Mouse (Mus musculus): ENCODE results near the gene Gm20388. TPM values are rescaled to one million over a fixed set of nuclear protein-coding genes. Genes with fewer than 3 reads are reported as not detected.

The Gm20388 gene
- polyA plus RNA-seq, 1 experiment from 2014 or later, result not detected

- Histone ChIP-seq H3K9ac (no peak overlapping the region), H3K9me3 (no peaks in the 10 kb centered on the region), H3K27ac (no peak overlapping the region), H3K4me1 (peaks cover 4% of the 10 kb centered on the region), H3K4me2 (replicated peaks) (no peak overlapping the region), H3K4me3 (no peak overlapping the region), H3K27me3 (no peaks in the 10 kb centered on the region), H3K36me3 (peaks cover 28% of the 10 kb centered on the region)
- no peak for ATAC-seq (ENCODE audit: insufficient number of reproducible peaks, insufficient read depth, low FRiP score, low TSS enrichment)
- WGBS, result 86% methylated on average over 6 of the region's 6 CpGs
These were observed 2867.1 kb downstream of the Gm20388 start for GRCm38 (mm10) chr8:122777701-122778100.

GRCm38 (mm10) chr8:122778703-122779239 is 2868.1 kb downstream of the Gm20388 start:
- no peak overlapping the region for H3K4me2 ChIP-seq (replicated peaks)
- H3K4me3 ChIP-seq, result no peak overlapping the region
- H3K27ac ChIP-seq, result no peak overlapping the region
- H3K9me3 ChIP-seq, result no peaks in the 10 kb centered on the region
- WGBS, result 79% methylated on average over 3 of the region's 3 CpGs
- peaks cover 4% of the 10 kb centered on the region for H3K4me1 ChIP-seq
- H3K27me3 ChIP-seq, result no peaks in the 10 kb centered on the region
- H3K9ac ChIP-seq, result no peak overlapping the region
- ATAC-seq (ENCODE audit: insufficient number of reproducible peaks, insufficient read depth, low FRiP score, low TSS enrichment), result no peak
- peaks cover 33% of the 10 kb centered on the region for H3K36me3 ChIP-seq

- Histone ChIP-seq H3K27me3 (no peaks in the 10 kb centered on the region), H3K4me2 (replicated peaks) (no peak overlapping the region), H3K9ac (no peak overlapping the region), H3K4me1 (peaks cover 4% of the 10 kb centered on the region), H3K36me3 (peaks cover 33% of the 10 kb centered on the region), H3K27ac (no peak overlapping the region), H3K4me3 (no peak overlapping the region), H3K9me3 (no peaks in the 10 kb centered on the region)
- ATAC-seq (ENCODE audit: insufficient number of reproducible peaks, insufficient read depth, low FRiP score, low TSS enrichment), result no peak
- 74% methylated on average over 9 of the region's 9 CpGs for WGBS
These were observed 2868.6 kb downstream of the Gm20388 start for GRCm38 (mm10) chr8:122779255-122779654.

- Histone ChIP-seq H3K4me3 (no peak overlapping the region), H3K9me3 (no peaks in the 10 kb centered on the region), H3K9ac (no peak overlapping the region), H3K27me3 (no peaks in the 10 kb centered on the region), H3K27ac (no peak overlapping the region), H3K36me3 (peaks cover 51% of the 10 kb centered on the region), H3K4me2 (replicated peaks) (no peak overlapping the region), H3K4me1 (no peaks in the 10 kb centered on the region)
- 79% methylated on average over 1 of the region's 1 CpGs for WGBS
- ATAC-seq (ENCODE audit: insufficient number of reproducible peaks, insufficient read depth, low FRiP score, low TSS enrichment), result no peak
These were observed 2874.1 kb downstream of the Gm20388 start for GRCm38 (mm10) chr8:122784756-122785155.

GRCm38 (mm10) chr8:122789796-122790195 is 2879.2 kb downstream of the Gm20388 start:
- no peaks in the 10 kb centered on the region for H3K27me3 ChIP-seq
- H3K4me1 ChIP-seq, result no peaks in the 10 kb centered on the region
- no peaks in the 10 kb centered on the region for H3K9me3 ChIP-seq
- peaks cover 27% of the 10 kb centered on the region for H3K36me3 ChIP-seq
- no peak overlapping the region for H3K4me2 ChIP-seq (replicated peaks)
- H3K9ac ChIP-seq, result no peak overlapping the region
- 91% methylated on average over 5 of the region's 5 CpGs for WGBS
- ATAC-seq (ENCODE audit: insufficient number of reproducible peaks, insufficient read depth, low FRiP score, low TSS enrichment), result no peak
- no peak overlapping the region for H3K4me3 ChIP-seq
- no peak overlapping the region for H3K27ac ChIP-seq

- ATAC-seq (ENCODE audit: insufficient number of reproducible peaks, insufficient read depth, low FRiP score, low TSS enrichment), result no peak
- 90% methylated on average over 18 of the region's 18 CpGs for WGBS
- H3K9ac ChIP-seq, result no peak overlapping the region
These were observed 2882.9 kb downstream of the Gm20388 start for GRCm38 (mm10) chr8:122793375-122794174.

GRCm38 (mm10) chr8:122794175-122794454 is 2883.5 kb downstream of the Gm20388 start:
- ATAC-seq (ENCODE audit: insufficient number of reproducible peaks, insufficient read depth, low FRiP score, low TSS enrichment), result no peak
- Histone ChIP-seq H3K36me3 (peaks cover 15% of the 10 kb centered on the region; the same call in 1 of the 2 replicates), H3K9ac (no peak overlapping the region), H3K4me1 (no peaks in the 10 kb centered on the region), H3K27ac (no peak overlapping the region), H3K9me3 (no peaks in the 10 kb centered on the region), H3K4me2 (replicated peaks) (no peak overlapping the region), H3K4me3 (no peak overlapping the region), H3K27me3 (no peaks in the 10 kb centered on the region)
- WGBS, result 87% methylated on average over 5 of the region's 5 CpGs

More at GRCm38 (mm10) chr8:122793375-122794174, 2882.9 kb downstream of the Gm20388 start:
- no peaks in the 10 kb centered on the region for H3K27me3 ChIP-seq
- no peak overlapping the region for H3K27ac ChIP-seq
- H3K4me1 ChIP-seq, result no peaks in the 10 kb centered on the region
- no peak overlapping the region for H3K4me3 ChIP-seq
- H3K4me2 ChIP-seq (replicated peaks), result no peak overlapping the region
- H3K36me3 ChIP-seq, result peaks cover 15% of the 10 kb centered on the region; the same call in 1 of the 2 replicates
- no peaks in the 10 kb centered on the region for H3K9me3 ChIP-seq

- H3K4me3 ChIP-seq, result no peak overlapping the region
- H3K9ac ChIP-seq, result no peak overlapping the region
- 26% methylated on average over 15 of the region's 15 CpGs for WGBS
- no peaks in the 10 kb centered on the region for H3K27me3 ChIP-seq
- peaks cover 7% of the 10 kb centered on the region; the same call in 1 of the 2 replicates for H3K4me1 ChIP-seq
- no peaks in the 10 kb centered on the region for H3K36me3 ChIP-seq
- H3K9me3 ChIP-seq, result no peaks in the 10 kb centered on the region
- H3K27ac ChIP-seq, result no peak overlapping the region
- ATAC-seq (ENCODE audit: insufficient number of reproducible peaks, insufficient read depth, low FRiP score, low TSS enrichment), result no peak
- H3K4me2 ChIP-seq (replicated peaks), result no peak overlapping the region
These were observed 2893.5 kb downstream of the Gm20388 start for GRCm38 (mm10) chr8:122803906-122804761.

- no peak overlapping the region for H3K4me2 ChIP-seq (replicated peaks)
- H3K27me3 ChIP-seq, result no peaks in the 10 kb centered on the region
- no peak for ATAC-seq (ENCODE audit: insufficient number of reproducible peaks, insufficient read depth, low FRiP score, low TSS enrichment)
- H3K4me3 ChIP-seq, result no peak overlapping the region
- no peaks in the 10 kb centered on the region for H3K36me3 ChIP-seq
- no peak overlapping the region for H3K27ac ChIP-seq
- peaks cover 7% of the 10 kb centered on the region; the same call in 1 of the 2 replicates for H3K4me1 ChIP-seq
- no peaks in the 10 kb centered on the region for H3K9me3 ChIP-seq
- 52% methylated on average over 3 of the region's 3 CpGs for WGBS
- H3K9ac ChIP-seq, result no peak overlapping the region
These were observed 2894.7 kb downstream of the Gm20388 start for GRCm38 (mm10) chr8:122805349-122805748.

- H3K4me2 ChIP-seq (replicated peaks), result no peak overlapping the region
- no peaks in the 10 kb centered on the region for H3K9me3 ChIP-seq
- no peaks in the 10 kb centered on the region for H3K27me3 ChIP-seq
- no peak for ATAC-seq (ENCODE audit: insufficient number of reproducible peaks, insufficient read depth, low FRiP score, low TSS enrichment)
- H3K27ac ChIP-seq, result no peak overlapping the region
- peaks cover 7% of the 10 kb centered on the region; the same call in 1 of the 2 replicates for H3K4me1 ChIP-seq
- 75% methylated on average over 7 of the region's 7 CpGs for WGBS
- no peak overlapping the region for H3K4me3 ChIP-seq
- peaks cover 5% of the 10 kb centered on the region; the same call in 1 of the 2 replicates for H3K36me3 ChIP-seq
- no peak overlapping the region; the same call in 1 of the 2 replicates for H3K9ac ChIP-seq
These were observed 2896.4 kb downstream of the Gm20388 start for GRCm38 (mm10) chr8:122806956-122807538.

- peaks cover 7% of the 10 kb centered on the region; the same call in 1 of the 2 replicates for H3K36me3 ChIP-seq
- no peak overlapping the region for H3K9ac ChIP-seq
- H3K4me3 ChIP-seq, result no peak overlapping the region
- no peak overlapping the region for H3K4me2 ChIP-seq (replicated peaks)
- H3K27me3 ChIP-seq, result no peaks in the 10 kb centered on the region
- no peaks in the 10 kb centered on the region for H3K9me3 ChIP-seq
- no peak for ATAC-seq (ENCODE audit: insufficient number of reproducible peaks, insufficient read depth, low FRiP score, low TSS enrichment)
- H3K4me1 ChIP-seq, result peaks cover 7% of the 10 kb centered on the region; the same call in 1 of the 2 replicates
- WGBS, result 87% methylated on average over 4 of the region's 4 CpGs
- H3K27ac ChIP-seq, result no peak overlapping the region
These were observed 2897.3 kb downstream of the Gm20388 start for GRCm38 (mm10) chr8:122807907-122808306.
